Mouse (Mus musculus) brain, embryonic 14.5 days (tissue): Measurements from ENCODE around the gene Wwox.

Experiments
- CTCF ChIP-seq: fragments of 200-500 bp; IDR thresholded peaks from 2 replicates; pipeline ENCODE4 v1.5.1; 2012; ENCODE audit warnings: inconsistent platforms, mild to moderate bottlenecking, moderate library complexity, borderline replicate concordance; ENCODE audit not compliant: insufficient read depth, insufficient read length; ENCODE audit errors: extremely low read depth
- POLR2A ChIP-seq: fragments of 200-500 bp; IDR thresholded peaks from 2 replicates; pipeline ENCODE4 v1.6.1; 2012; ENCODE audit warnings: mild to moderate bottlenecking, inconsistent platforms, borderline replicate concordance; ENCODE audit not compliant: poor library complexity, insufficient read depth, insufficient read length, severe bottlenecking; ENCODE audit errors: extremely low read depth

DNA sequence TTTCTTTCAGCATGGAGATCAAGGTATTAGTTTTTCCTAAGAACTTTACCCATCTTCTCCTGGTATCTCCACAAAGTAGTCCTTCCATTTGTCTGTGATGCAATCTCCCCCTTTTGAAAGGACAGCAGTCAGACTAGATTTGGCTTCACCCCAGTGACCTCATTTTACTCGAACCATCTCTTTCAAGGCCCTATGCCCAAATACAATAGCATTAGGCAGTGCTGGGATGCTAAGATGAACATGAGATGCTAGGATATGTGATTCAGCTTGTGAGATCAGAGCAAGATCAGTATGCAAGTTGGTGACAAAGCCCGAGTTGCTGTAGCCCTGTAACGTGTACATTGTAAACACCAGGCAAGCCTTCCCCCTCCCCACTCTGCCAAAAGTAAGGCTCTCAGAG, 426.5 kb downstream of the Wwox start:
- TF ChIP-seq CTCF (no peak), POLR2A (no peak)
